Mouse (Mus musculus) ES-E14 (cell line): ENCODE data around the gene Fkbp14. TPM values are rescaled to one million over a fixed set of nuclear protein-coding genes. Genes with fewer than 3 reads are reported as not detected.

Experiments
- DNase-seq: peaks from one replicate; pipeline ENCODE4 v3.0.0-alpha.2; 2013; ENCODE audit warnings: low read depth, low spot score
- H3K27ac ChIP-seq: 2 replicates; pipeline ENCODE4 v1.5.1; 2012; ENCODE audit warnings: low read depth, mild to moderate bottlenecking, low read length, moderate library complexity, mixed read lengths; ENCODE audit not compliant: poor library complexity, insufficient read depth, severe bottlenecking
- H3K36me3 ChIP-seq: 2 replicates; pipeline ENCODE4 v1.6.1; 2012; ENCODE audit warnings: mild to moderate bottlenecking, low read length, moderate library complexity, mixed read lengths; ENCODE audit not compliant: control insufficient read depth, poor library complexity, insufficient read depth, severe bottlenecking
- H3K4me1 ChIP-seq, 2 experiments: fragments of 150-350 bp in 1 of 2; sonication (generic) in 1 of 2; 2 replicates each; pipeline ENCODE4 v1.6.1; 2012; ENCODE audit warnings: low read length in 2 of 2, mild to moderate bottlenecking in 1 of 2, mixed read lengths in 1 of 2; ENCODE audit not compliant: control insufficient read depth in 2 of 2, insufficient read depth in 2 of 2, poor library complexity in 1 of 2
- H3K4me3 ChIP-seq, 2 experiments: fragments of 150-350 bp in 1 of 2; sonication (generic) in 1 of 2; 2 replicates each; pipeline ENCODE4 v1.5.1; 2012; ENCODE audit warnings: low read length in 2 of 2, low read depth in 1 of 2, mild to moderate bottlenecking in 1 of 2, mixed read lengths in 1 of 2; ENCODE audit not compliant: insufficient read depth in 1 of 2, poor library complexity in 1 of 2, severe bottlenecking in 1 of 2
- H3K9ac ChIP-seq: 2 replicates; pipeline ENCODE4 v1.6.1; 2012; ENCODE audit warnings: low read depth, mild to moderate bottlenecking, low read length, mixed read lengths; ENCODE audit not compliant: poor library complexity, insufficient read depth, severe bottlenecking
- H3K9me3 ChIP-seq: fragments of 150-350 bp; sonication (generic); 2 replicates; pipeline ENCODE4 v1.6.1; 2012; ENCODE audit warnings: low read depth, mild to moderate bottlenecking, low read length; ENCODE audit not compliant: control insufficient read depth, insufficient read depth
- CHD2 ChIP-seq: IDR thresholded peaks from 2 replicates; pipeline ENCODE4 v1.6.1; 2014; ENCODE audit warnings: mild to moderate bottlenecking, low read depth, low read length, inconsistent platforms
- HCFC1 ChIP-seq: IDR thresholded peaks from 2 replicates; pipeline ENCODE4 v1.6.1; 2012; ENCODE audit warnings: low read length, inconsistent platforms, borderline replicate concordance; ENCODE audit not compliant: insufficient read depth
- MAFK ChIP-seq: IDR thresholded peaks from 2 replicates; pipeline ENCODE4 v1.6.1; 2014; ENCODE audit warnings: mild to moderate bottlenecking, low read depth, low read length, inconsistent platforms; ENCODE audit not compliant: insufficient read depth
- ZC3H11A ChIP-seq: IDR thresholded peaks from 2 replicates; pipeline ENCODE4 v1.6.1; 2012; ENCODE audit warnings: low read depth, mild to moderate bottlenecking, inconsistent platforms, low read length, borderline replicate concordance
- ZNF384 ChIP-seq: IDR thresholded peaks from 2 replicates; pipeline ENCODE4 v1.6.1; 2012; ENCODE audit warnings: low read depth, low read length, inconsistent platforms
- in situ Hi-C, 2 experiments: fragments of 600-800 bp; cut with MboI; formaldehyde crosslinking; loops; one replicate each; pipeline ENCODE4 v1.15.1; 2025; ENCODE audit warnings: low sequenced_read_pairs in 2 of 2, inconsistent platforms in 1 of 2; ENCODE audit not compliant: unreplicated experiment in 2 of 2
- total RNA-seq: library from RNA; depleted of rRNA; stranded (reverse); fragments of 300-350 nt; gene quantifications from 2 replicates; pipeline ENCODE4 v1.2.3, GENCODE M21; 2012

Gene Fkbp14
- total RNA-seq, 1 experiment: 7.6 TPM

- no peaks in the 10 kb centered on the region for H3K9me3 ChIP-seq
- TF ChIP-seq HCFC1 (no peak), CHD2 (no peak), ZNF384 (no peak), MAFK (no peak), ZC3H11A (no peak)
- no peaks in the 10 kb centered on the region for H3K36me3 ChIP-seq
- DNase-seq: no peak
- no peak overlapping the region for H3K9ac ChIP-seq
- in situ Hi-C loops: no loop called here
- no peak overlapping the region for H3K27ac ChIP-seq
- H3K4me1 ChIP-seq: no peaks in the 10 kb centered on the region; a peak in 1 of 4 replicates
- no peak overlapping the region for H3K4me3 ChIP-seq
Observed at GRCm38 (mm10) chr6:54597711-54598110, 603 bp upstream of the Fkbp14 start.

- no peak for DNase-seq
- Histone ChIP-seq H3K27ac (no peak overlapping the region), H3K4me3 (peak overlapping the region; percentile 72 to 85), H3K36me3 (no peaks in the 10 kb centered on the region), H3K4me1 (no peaks in the 10 kb centered on the region; a peak in 2 of 4 replicates), H3K9ac (peak overlapping the region; percentile 84), H3K9me3 (no peaks in the 10 kb centered on the region)
- in situ Hi-C loops: no loop called here
- TF ChIP-seq CHD2 (no peak), HCFC1 (no peak; the same call in 1 of the 2 replicates), ZC3H11A (no peak), ZNF384 (no peak), MAFK (no peak)
Observed at GRCm38 (mm10) chr6:54595330-54595878, 1.7 kb downstream of the Fkbp14 start.

- Histone ChIP-seq H3K9ac (peak within 1 kb of the TSS; percentile 84), H3K4me3 (peak within 1 kb of the TSS; percentile 72 to 85), H3K4me1 (no peaks in the 10 kb centered on the region; a peak in 2 of 4 replicates), H3K27ac (no peak within 1 kb of the TSS), H3K36me3 (no peaks in the 10 kb centered on the region), H3K9me3 (no peaks in the 10 kb centered on the region)
- in situ Hi-C loops: no loop called here
- no peak for DNase-seq
- TF ChIP-seq ZC3H11A (no peak), HCFC1 (peak; percentile 25; the same call in 1 of the 2 replicates)
Observed at GRCm38 (mm10) chr6:54594469-54595329, 2.4 kb downstream of the Fkbp14 start, which contains the start of gene Plekha8. TSS of gene Plekha8 (plus strand) at chr6:54595111.

GRCm38 (mm10) chr6:54593766-54594468 is 3.2 kb downstream of the Fkbp14 start:
- Histone ChIP-seq H3K36me3 (no peaks in the 10 kb centered on the region), H3K9me3 (no peaks in the 10 kb centered on the region), H3K27ac (no peak overlapping the region), H3K4me1 (peaks cover 0 to 2% of the 10 kb centered on the region in 2 experiments; a peak in 2 of 4 replicates), H3K4me3 (no peak overlapping the region), H3K9ac (no peak overlapping the region)
- no peak for TF ChIP-seq MAFK
- TF ChIP-seq CHD2: no peak
- no peak for TF ChIP-seq ZC3H11A
- TF ChIP-seq HCFC1: no peak
- TF ChIP-seq ZNF384: no peak
- in situ Hi-C loops: no loop called here
- DNase-seq: no peak
